Mouse (Mus musculus): ENCODE measurements around the gene Fbxw24.
A peak's percentile ranks its signal among the peaks of the same experiment; 100 is the strongest.
"Not testable (repeated sequence)": the region's sequence is repeated elsewhere in the genome, so short reads cannot be mapped to it uniquely, and the experiment has no call there.

Gene Fbxw24

GRCm38 (mm10) chr9:109625957-109626356, at the start of gene Fbxw24:
Gene Fbxw24 (minus strand): TSS chr9:109626057.
- not testable (repeated sequence) for DNase-seq

DNA sequence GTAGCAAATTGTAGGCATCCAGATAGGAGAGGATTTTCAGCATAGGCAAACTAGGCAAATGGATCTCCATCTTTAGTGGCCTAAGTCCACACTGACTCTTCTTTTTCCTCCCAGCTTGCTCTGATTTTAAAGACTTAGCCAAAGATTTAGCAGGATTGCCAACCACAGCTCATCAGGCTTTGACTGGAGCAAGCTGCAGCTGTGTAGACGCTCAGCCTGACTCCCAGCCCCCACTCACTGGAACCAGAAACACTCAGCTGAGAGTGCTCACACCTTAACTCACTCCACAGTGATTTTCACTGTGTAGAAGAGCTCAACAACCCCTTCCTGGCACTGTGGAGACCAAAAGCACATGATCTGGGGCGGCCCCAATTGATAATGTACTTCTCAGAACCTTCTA, 38.7 kb upstream of the Fbxw24 start, which contains the start of gene Fbxw25:
Gene Fbxw25, minus strand, starts transcription at position 101 of the 400 bp plus-strand sequence.
- not testable (repeated sequence) for DNase-seq

- peak; percentile 10 for DNase-seq
Observed at GRCm38 (mm10) chr9:109606837-109607236, 19.0 kb downstream of the Fbxw24 start.

DNA sequence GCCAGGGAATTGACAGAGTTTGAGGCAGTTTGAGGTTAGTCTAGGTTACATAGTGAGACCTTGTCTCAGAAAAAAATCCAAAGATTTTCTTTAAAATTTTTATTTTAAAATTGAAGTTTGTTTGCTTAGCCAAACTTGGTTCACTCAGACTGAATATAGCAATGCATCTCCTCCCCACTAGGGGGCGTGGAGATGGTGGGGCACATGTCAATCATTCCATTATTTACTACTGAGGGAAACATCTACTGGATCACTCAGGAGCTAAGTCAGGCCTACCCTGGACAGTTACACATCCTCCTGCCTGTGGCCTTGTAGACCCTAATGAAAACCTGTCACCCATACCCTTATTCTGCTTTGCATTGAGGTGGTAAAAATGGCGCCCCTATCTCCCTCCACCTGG, 23.7 kb downstream of the Fbxw24 start:
- not testable (repeated sequence) for DNase-seq

GRCm38 (mm10) chr9:109597226-109597625, 28.6 kb downstream of the Fbxw24 start:
- DNase-seq, result no peak

DNA sequence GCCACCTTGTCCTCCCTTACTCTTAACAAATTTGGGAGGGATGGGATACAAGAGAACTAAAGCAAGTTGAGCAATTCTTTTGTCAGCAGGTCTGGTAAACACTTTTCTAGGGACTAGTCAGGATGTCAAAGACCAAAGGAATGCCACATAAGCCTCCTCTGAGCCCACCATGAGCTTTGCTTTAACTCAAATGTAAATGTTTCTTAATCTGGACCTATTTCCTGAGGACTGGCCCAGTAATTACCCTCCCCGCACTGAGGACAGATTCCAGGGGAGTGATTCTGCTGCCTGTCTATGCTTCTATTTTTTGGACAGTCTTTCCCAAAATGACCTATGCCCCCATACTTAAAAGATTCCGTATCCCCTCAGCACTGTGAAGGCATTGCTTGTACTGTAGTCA, 31.0 kb downstream of the Fbxw24 start:
- no peak for DNase-seq

DNA sequence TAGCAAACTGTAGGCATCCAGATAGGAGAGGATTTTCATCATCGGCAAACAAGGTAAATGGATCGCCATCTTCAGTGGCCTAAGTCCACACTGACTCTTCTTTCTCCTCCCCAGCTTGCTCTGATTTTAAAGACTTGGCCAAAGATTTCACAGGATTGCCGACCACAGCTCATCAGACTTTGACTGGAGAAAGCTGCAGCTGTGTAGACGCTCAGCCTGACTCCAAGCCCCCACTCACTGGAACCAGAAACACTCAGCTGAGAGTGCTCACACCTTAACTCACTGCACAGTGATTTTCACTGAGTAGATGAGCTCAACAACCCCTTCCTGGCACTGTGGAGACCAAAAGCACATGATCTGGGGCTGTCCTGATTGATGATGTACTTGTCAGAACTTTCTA, 57.7 kb downstream of the Fbxw24 start, which contains the start of gene Fbxw15:
Gene Fbxw15, minus strand, starts transcription at position 101 of the 400 bp plus-strand sequence.
- DNase-seq, result not testable (repeated sequence)

GRCm38 (mm10) chr9:109565546-109565945, 60.3 kb downstream of the Fbxw24 start:
- no peak for DNase-seq

DNA sequence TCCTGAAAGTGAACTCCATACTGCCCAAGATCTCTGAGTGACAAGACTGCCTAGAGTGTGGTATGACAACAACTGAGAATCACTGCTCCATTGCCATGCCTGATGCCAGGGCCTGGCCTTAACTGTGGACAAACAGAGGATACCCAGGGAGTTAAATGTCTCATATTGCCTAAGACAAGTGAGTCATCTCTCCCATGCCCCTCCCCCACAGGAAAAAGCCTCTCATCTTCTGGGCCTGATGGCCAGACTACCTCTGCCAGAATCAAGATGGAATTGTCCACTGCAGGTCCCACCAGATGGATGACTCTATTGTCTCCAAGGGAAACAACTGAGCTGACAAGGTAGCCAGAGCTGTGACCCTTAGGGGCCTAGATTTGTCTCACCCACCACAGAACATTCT, 63.8 kb downstream of the Fbxw24 start:
- DNase-seq, result not testable (repeated sequence)

GRCm38 (mm10) chr9:109552483-109552882, 73.4 kb downstream of the Fbxw24 start:
- DNase-seq, result no peak
